In the genomic region with DNA sequence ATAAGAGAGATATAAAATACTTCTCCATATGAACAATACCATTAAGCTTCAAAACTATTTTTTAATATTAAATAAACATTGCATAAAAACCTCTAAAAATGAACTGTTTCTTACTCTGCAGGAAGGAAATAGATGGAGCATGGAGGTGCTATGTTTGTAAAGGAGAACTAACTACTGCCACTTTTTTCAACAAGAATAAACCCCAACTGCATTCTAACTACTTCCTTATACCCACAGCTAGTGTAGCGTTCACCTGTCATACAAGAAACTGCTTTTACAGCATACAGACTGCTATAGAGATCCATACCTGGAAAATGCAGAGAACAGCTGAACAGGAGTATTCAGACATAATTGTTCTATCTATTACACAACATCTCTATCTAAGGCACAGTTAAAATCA, we compare ENCODE assay signal across 17 mouse cellular contexts.
"Had no signal": no experiment of that assay in that cellular context is flagged by ENCODE, and none has a peak within 500 bp of the region (broad histone marks: within the 10 kb centered on the region; RNA-seq: fewer than 3 reads in every experiment).

No protein-coding gene starts in this region.

- H3K4me3 ChIP-seq: layer of hippocampus, adult 2 months; limb, embryonic 13.5 days; megakaryocyte, embryonic 14.5 days; midbrain, embryonic 15.5 days; neural tube, embryonic 13.5 days had no signal

- H3K27me3 ChIP-seq: limb, embryonic 13.5 days; megakaryocyte, embryonic 14.5 days; midbrain, embryonic 15.5 days; neural tube, embryonic 13.5 days had no signal

- H3K27ac ChIP-seq: layer of hippocampus, adult 2 months; limb, embryonic 13.5 days; liver, embryonic 14.5 days; midbrain, embryonic 15.5 days; neural tube, embryonic 13.5 days; stomach, postnatal 0 days had no signal

- H3K9ac ChIP-seq: limb, embryonic 13.5 days; liver, embryonic 14.5 days; midbrain, embryonic 15.5 days; neural tube, embryonic 13.5 days had no signal

- H3K36me3 ChIP-seq: limb, embryonic 13.5 days; midbrain, embryonic 15.5 days; neural tube, embryonic 13.5 days had no signal

- H3K9me3 ChIP-seq: limb, embryonic 13.5 days; megakaryocyte, embryonic 14.5 days; midbrain, embryonic 15.5 days; neural tube, embryonic 13.5 days had no signal

- DNase-seq: kidney, adult 18-20 months; kidney, postnatal 10 days; kidney, postnatal 4 days; left cerebral cortex, postnatal 4 days; lung, adult 18-20 months; lung, postnatal 36 days; right cerebral cortex, adult 18-20 months; right cerebral cortex, postnatal 25 days; thymus, postnatal 4 days had no signal

- ATAC-seq: midbrain, embryonic 15.5 days had no signal

- H3K4me1 ChIP-seq: limb, embryonic 13.5 days; midbrain, embryonic 15.5 days; neural tube, embryonic 13.5 days had no signal

- H3K4me2 ChIP-seq: limb, embryonic 13.5 days; midbrain, embryonic 11.5 days; midbrain, embryonic 15.5 days; neural tube, embryonic 13.5 days had no signal
